Mouse (Mus musculus): ENCODE measurements around the gene Rapgef5. TPM values are rescaled to one million over a fixed set of nuclear protein-coding genes. Genes with fewer than 3 reads are reported as not detected.

The Rapgef5 gene
- polyA plus RNA-seq (2017; shearing (Covaris generic)), result 2.6 TPM

DNA sequence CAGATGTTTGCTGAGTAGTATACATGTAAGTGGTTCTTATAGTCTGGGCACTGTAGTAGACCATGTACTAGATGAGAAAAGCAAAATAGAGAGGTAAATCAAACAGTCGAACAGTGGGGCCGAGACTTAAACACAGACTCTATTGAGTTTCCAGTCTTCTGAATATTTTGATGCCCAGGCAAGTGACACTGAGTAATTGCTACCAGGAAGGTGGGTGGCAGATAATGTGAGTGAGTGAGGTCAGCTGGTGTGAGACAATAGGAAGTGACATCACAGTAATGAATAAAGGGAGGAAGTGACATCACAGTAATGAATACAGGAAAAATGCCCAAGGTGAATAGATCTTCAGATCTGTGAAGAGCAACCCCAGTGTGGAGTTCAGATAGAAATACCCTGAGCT, at the start of gene Rapgef5:
Rapgef5 (plus strand) TSS at position 301 of the 400 bp plus-strand sequence.

GRCm38 (mm10) chr12:117803989-117804388, 287.7 kb downstream of the Rapgef5 start, which contains the start of gene Cdca7l:
Gene Cdca7l (plus strand): TSS chr12:117804289.

